Mouse (Mus musculus) thymus, adult 2 months (tissue): ENCODE measurements around the gene Camsap1.

Source experiments
- CTCF ChIP-seq: fragments of 200-500 bp; IDR thresholded peaks from 2 replicates; pipeline ENCODE4 v1.5.1; 2012; ENCODE audit warnings: mild to moderate bottlenecking, control low read depth, low read length, moderate library complexity, borderline replicate concordance; ENCODE audit not compliant: control insufficient read depth, poor library complexity, insufficient read depth; ENCODE audit errors: extremely low read depth
- POLR2A ChIP-seq: fragments of 200-500 bp; IDR thresholded peaks from 2 replicates; pipeline ENCODE4 v1.6.1; 2012; ENCODE audit warnings: mild to moderate bottlenecking, low read length, control low read depth, moderate library complexity; ENCODE audit not compliant: control insufficient read depth, poor library complexity, insufficient read depth; ENCODE audit errors: extremely low read depth

DNA sequence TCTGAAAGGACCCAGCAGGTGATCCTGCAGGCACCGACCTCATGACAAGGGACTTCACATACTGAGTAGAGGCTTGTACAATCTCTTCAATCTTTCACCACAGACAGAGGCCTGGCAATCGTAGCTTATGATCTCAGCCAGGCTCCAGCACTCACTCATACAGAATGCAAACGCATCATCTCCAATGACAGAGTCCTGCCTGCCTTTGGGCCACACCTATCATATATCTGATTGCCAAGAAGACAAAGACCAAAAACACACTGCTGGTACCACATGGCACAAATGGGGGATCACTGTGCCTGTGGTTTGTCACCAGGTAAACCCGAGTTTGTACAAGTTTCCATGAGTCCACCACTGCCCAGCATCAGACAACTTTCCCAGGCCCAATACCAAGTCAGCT is 34.2 kb upstream of the Camsap1 start:
- no peak for TF ChIP-seq CTCF
- TF ChIP-seq POLR2A: no peak
